In genomic region chr17:45653233-45653632, GRCm38 (mm10) we compare ENCODE assay signal across 1 mouse cellular context.
TF ChIP-seq lines count a peak whose summit lies in the region.

No protein-coding gene starts in this region.

TF ChIP-seq in myocyte, 11 proteins besides CTCF, POLR2A, EP300 and RAD21:
- TF ChIP-seq REST (IDR thresholded peaks at IDR 0.05; ENCODE audit: insufficient read depth, insufficient read length) = no peak
- TF ChIP-seq MAX (IDR thresholded peaks at IDR 0.05; ENCODE audit: low read depth) = no peak
- no peak for TF ChIP-seq CEBPB (IDR thresholded peaks at IDR 0.05; ENCODE audit: insufficient read depth, poor library complexity, severe bottlenecking)
- no peak for TF ChIP-seq TCF3 (IDR thresholded peaks at IDR 0.05; ENCODE audit: insufficient read length, low read depth)
- no peak for TF ChIP-seq TCF12 (IDR thresholded peaks at IDR 0.05; ENCODE audit: insufficient read depth, poor library complexity, severe bottlenecking)
- TF ChIP-seq MYOD1 (IDR thresholded peaks at IDR 0.05; ENCODE audit: control insufficient read depth in 1 of 3, insufficient read length in 2 of 3, low read depth in 2 of 3) = no peak
- TF ChIP-seq SRF (IDR thresholded peaks at IDR 0.05; ENCODE audit: control insufficient read depth, insufficient read length, low read depth) = no peak
- TF ChIP-seq MYOG (IDR thresholded peaks at IDR 0.05; ENCODE audit: control insufficient read depth in 1 of 3, insufficient read depth in 1 of 3, insufficient read length in 2 of 3, low read depth in 2 of 3) = no peak
- no peak for TF ChIP-seq E2F4 (IDR thresholded peaks at IDR 0.05; ENCODE audit: insufficient read depth)
